Mouse (Mus musculus): ENCODE measurements around the gene Prdm5. TPM values are rescaled to one million over a fixed set of nuclear protein-coding genes. Genes with fewer than 3 reads are reported as not detected.

The Prdm5 gene
- polyA plus RNA-seq, 1 experiment: 2.3 TPM

DNA sequence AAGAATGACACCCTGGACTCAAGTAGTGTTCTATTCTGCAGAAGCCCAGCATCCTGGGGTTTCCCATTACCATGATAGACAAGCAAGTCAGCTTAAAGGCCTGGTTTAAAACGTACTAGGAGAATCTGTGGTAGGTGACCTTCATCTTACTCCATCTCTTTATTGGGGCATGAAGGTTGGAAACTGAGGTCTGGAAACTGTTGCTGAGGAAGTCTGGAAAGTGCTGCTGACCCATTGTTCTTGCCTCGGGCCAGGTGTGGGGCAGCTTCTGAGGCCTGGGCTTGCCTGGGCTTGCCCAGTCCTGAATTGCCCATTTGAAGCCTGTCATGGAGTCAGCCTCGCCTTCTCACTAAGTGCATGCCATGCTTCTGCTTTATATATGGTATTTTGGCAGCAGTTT is 17.8 kb downstream of the Prdm5 start:
- TF ChIP-seq CTCF (IDR thresholded peaks at IDR 0.05; ENCODE audit: control insufficient read depth, insufficient read depth, low read length) (no peak), POLR2A (IDR thresholded peaks at IDR 0.05; ENCODE audit: borderline replicate concordance, control insufficient read depth, low read depth, low read length) (no peak)
- WGBS: 75% methylated on average over 3 of the region's 3 CpGs
- Histone ChIP-seq H3K27ac (ENCODE audit: control insufficient read depth, insufficient read depth, low read depth, low read length, poor library complexity) (no peak overlapping the region), H3K4me1 (ENCODE audit: control insufficient read depth, insufficient read depth, low read length) (no peaks in the 10 kb centered on the region), H3K4me3 (replicated peaks; ENCODE audit: control insufficient read depth, low read depth, low read length) (no peak overlapping the region)

DNA sequence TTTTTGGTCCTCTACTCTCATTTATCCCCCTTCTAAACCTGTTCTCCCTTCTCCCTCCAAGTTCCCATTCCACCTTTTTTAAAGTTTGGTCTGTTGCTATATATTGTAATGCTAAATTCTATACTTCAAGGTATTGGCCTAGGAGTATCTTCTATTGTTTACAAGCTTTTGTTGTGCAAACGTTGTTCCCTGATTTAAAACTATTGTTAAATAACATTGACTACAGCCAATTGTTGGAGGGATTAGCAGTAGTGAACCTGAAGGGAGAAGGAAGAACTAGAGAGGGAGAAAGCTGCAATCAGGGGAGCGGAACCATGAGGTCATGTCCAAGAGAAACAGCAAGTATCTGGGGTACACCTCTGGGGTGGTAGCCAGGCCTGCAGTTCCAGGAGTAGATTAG is 18.5 kb downstream of the Prdm5 start:
- TF ChIP-seq CTCF (IDR thresholded peaks at IDR 0.05; ENCODE audit: control insufficient read depth, insufficient read depth, low read length): no peak
- no peak for TF ChIP-seq POLR2A (IDR thresholded peaks at IDR 0.05; ENCODE audit: borderline replicate concordance, control insufficient read depth, low read depth, low read length)
- Histone ChIP-seq H3K4me1 (ENCODE audit: control insufficient read depth, insufficient read depth, low read length) (no peaks in the 10 kb centered on the region), H3K27ac (ENCODE audit: control insufficient read depth, insufficient read depth, low read depth, low read length, poor library complexity) (no peak overlapping the region), H3K4me3 (replicated peaks; ENCODE audit: control insufficient read depth, low read depth, low read length) (no peak overlapping the region)
- 73% methylated on average over 2 of the region's 2 CpGs for WGBS

DNA sequence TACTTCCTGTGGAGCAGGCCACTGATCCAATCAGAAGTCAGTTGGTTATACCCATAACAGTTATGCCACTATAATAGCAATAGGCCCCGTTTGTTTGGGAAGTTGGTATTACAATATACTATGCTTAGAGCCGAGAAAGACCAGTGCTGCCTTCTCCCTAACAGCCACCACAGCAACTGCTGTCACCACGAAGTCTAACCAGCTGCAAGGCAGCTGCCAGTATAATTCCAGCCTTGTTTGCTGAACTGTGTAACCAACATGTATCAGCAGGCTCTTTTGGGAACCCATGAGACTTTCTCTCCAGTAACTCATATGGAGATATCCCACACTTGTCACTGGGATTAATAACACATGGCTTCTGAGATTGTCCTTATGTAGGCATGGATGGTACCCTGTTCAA is 19.6 kb downstream of the Prdm5 start:
- 64% methylated on average over 3 of the region's 3 CpGs for WGBS
- TF ChIP-seq POLR2A (IDR thresholded peaks at IDR 0.05; ENCODE audit: borderline replicate concordance, control insufficient read depth, low read depth, low read length) (no peak), CTCF (IDR thresholded peaks at IDR 0.05; ENCODE audit: control insufficient read depth, insufficient read depth, low read length) (no peak)
- H3K4me3 ChIP-seq (replicated peaks; ENCODE audit: control insufficient read depth, low read depth, low read length): no peak overlapping the region
- H3K27ac ChIP-seq (ENCODE audit: control insufficient read depth, insufficient read depth, low read depth, low read length, poor library complexity): no peak overlapping the region
- H3K4me1 ChIP-seq (ENCODE audit: control insufficient read depth, insufficient read depth, low read length): no peaks in the 10 kb centered on the region

DNA sequence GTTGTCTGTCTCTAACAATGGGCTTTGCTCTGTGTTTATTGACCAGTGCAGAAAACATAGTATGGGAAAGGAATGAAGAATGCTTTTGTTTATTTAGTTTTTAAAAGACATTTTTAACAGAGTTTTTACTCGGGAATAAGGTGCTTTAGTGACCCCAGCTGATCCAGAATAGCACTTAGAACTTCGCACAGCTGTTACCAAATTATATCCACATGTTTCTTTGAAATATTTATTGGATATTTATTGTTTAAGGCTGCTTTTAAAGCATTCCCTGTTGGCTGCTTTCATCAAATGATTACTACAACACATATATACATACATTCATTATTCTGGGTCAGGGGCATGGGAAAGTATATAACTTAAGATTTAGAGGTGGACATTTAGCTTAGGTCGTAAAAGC is 32.9 kb downstream of the Prdm5 start:
- TF ChIP-seq CTCF (IDR thresholded peaks at IDR 0.05; ENCODE audit: control insufficient read depth, insufficient read depth, low read length) (no peak), POLR2A (IDR thresholded peaks at IDR 0.05; ENCODE audit: borderline replicate concordance, control insufficient read depth, low read depth, low read length) (no peak)
- H3K27ac ChIP-seq (ENCODE audit: control insufficient read depth, insufficient read depth, low read depth, low read length, poor library complexity): no peak overlapping the region
- H3K4me1 ChIP-seq (ENCODE audit: control insufficient read depth, insufficient read depth, low read length): no peaks in the 10 kb centered on the region
- H3K4me3 ChIP-seq (replicated peaks; ENCODE audit: control insufficient read depth, low read depth, low read length): no peak overlapping the region
- 72% methylated on average over 3 of the region's 3 CpGs for WGBS

DNA sequence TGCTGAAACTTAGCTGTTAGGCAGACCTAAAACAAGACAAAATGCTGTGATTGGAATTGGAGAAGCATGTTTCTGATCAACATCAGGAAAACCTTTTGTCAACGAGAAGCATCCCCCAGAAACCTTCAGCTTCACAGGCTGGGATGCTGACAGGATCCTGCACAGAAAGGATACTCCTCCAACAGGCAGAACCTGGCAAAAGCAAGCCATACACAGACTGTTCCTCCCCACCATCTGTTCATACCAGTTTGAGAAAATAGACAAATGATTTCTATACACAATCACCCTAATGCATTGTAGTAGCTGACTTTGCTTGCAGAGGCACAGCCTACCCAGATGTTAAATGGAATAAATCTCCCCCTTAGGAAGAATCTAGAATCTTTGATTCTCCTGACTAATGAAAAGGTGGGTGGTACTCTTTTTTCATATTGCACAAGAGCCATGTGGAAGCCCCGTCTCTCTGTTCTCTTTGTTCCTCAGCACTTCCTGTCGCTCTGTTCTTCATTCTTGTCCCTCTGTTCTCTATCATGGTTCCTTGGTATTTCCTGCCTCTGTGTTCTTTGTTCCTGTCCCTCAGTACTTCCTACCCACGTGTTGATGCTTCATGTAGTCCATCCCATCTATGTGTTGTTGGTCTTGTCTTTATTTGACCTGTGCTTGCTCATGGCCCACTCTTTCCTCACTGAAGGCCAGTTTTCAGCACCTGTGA is 39.4 kb downstream of the Prdm5 start:
- no peak overlapping the region for H3K4me3 ChIP-seq (replicated peaks; ENCODE audit: control insufficient read depth, low read depth, low read length)
- 40% methylated on average over 4 of the region's 4 CpGs for WGBS
- no peaks in the 10 kb centered on the region for H3K4me1 ChIP-seq (ENCODE audit: control insufficient read depth, insufficient read depth, low read length)
- TF ChIP-seq CTCF (IDR thresholded peaks at IDR 0.05; ENCODE audit: control insufficient read depth, insufficient read depth, low read length): no peak
- TF ChIP-seq POLR2A (IDR thresholded peaks at IDR 0.05; ENCODE audit: borderline replicate concordance, control insufficient read depth, low read depth, low read length): no peak
- H3K27ac ChIP-seq (ENCODE audit: control insufficient read depth, insufficient read depth, low read depth, low read length, poor library complexity): no peak overlapping the region

DNA sequence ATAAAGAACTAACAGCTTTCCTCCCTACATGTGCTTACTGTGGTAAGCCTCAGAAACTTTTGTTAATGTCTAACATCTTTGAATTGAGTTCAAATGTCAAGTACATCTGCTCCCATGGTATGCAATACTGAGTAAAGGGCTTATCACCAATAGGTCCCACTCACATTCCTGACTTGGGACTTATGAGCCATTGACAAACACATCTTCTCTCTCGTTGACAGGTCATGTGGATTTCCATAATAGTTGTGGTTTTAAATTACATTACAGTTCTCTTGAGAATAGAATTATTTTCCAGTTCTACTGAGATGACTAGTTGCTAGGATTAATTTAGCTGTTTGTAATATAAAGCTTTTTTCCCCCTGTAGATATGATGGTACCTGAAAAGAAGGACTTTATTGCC is 49.9 kb downstream of the Prdm5 start:
- 68% methylated on average over 1 of the region's 1 CpGs for WGBS
- TF ChIP-seq CTCF (IDR thresholded peaks at IDR 0.05; ENCODE audit: control insufficient read depth, insufficient read depth, low read length) (no peak), POLR2A (IDR thresholded peaks at IDR 0.05; ENCODE audit: borderline replicate concordance, control insufficient read depth, low read depth, low read length) (no peak)
- Histone ChIP-seq H3K4me1 (ENCODE audit: control insufficient read depth, insufficient read depth, low read length) (no peaks in the 10 kb centered on the region), H3K27ac (ENCODE audit: control insufficient read depth, insufficient read depth, low read depth, low read length, poor library complexity) (no peak overlapping the region), H3K4me3 (replicated peaks; ENCODE audit: control insufficient read depth, low read depth, low read length) (no peak overlapping the region)

DNA sequence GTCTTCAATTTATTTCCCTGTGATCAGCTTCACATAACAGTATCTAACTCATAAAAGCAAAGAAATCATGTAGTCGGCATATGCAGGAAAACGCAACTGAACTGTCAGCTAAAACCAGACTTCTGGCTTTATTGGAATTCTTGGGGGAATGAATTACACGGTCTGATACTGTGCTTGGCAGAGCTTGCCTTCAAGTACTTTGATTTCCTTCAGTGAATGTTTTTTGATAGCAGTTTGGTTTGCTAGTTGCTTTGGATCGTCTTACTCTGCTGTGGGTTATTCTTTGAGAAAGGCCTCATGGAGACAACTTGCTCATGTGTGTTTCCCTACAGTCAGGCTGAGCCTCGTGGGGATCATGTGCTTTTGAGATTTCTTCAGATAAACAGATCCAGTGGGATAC is 52.7 kb downstream of the Prdm5 start:
- no peak for TF ChIP-seq POLR2A (IDR thresholded peaks at IDR 0.05; ENCODE audit: borderline replicate concordance, control insufficient read depth, low read depth, low read length)
- TF ChIP-seq CTCF (IDR thresholded peaks at IDR 0.05; ENCODE audit: control insufficient read depth, insufficient read depth, low read length): no peak
- no peak overlapping the region for H3K27ac ChIP-seq (ENCODE audit: control insufficient read depth, insufficient read depth, low read depth, low read length, poor library complexity)
- H3K4me1 ChIP-seq (ENCODE audit: control insufficient read depth, insufficient read depth, low read length): no peaks in the 10 kb centered on the region
- no peak overlapping the region for H3K4me3 ChIP-seq (replicated peaks; ENCODE audit: control insufficient read depth, low read depth, low read length)
- 77% methylated on average over 5 of the region's 5 CpGs for WGBS

DNA sequence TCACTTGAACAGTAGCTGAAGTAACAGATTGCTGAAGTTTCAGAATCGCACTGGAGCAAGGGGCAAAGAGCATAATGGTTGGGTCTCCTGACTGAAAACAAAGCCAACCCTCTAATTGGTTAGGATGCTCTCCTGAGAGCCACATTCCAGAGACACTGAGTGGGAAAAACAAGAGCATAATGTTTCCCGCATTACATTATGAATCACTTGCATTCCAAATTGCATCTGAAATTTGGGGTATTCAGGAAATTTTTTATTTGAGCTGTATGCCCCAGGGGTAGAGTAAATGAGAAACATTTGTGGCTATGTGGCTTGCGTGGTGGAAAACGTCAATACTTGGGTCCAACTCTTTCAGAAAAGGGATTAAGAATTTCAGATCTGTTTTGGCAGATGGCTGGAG is 55.2 kb downstream of the Prdm5 start:
- Histone ChIP-seq H3K27ac (ENCODE audit: control insufficient read depth, insufficient read depth, low read depth, low read length, poor library complexity) (no peak overlapping the region), H3K4me3 (replicated peaks; ENCODE audit: control insufficient read depth, low read depth, low read length) (no peak overlapping the region), H3K4me1 (ENCODE audit: control insufficient read depth, insufficient read depth, low read length) (no peaks in the 10 kb centered on the region)
- TF ChIP-seq CTCF (IDR thresholded peaks at IDR 0.05; ENCODE audit: control insufficient read depth, insufficient read depth, low read length): no peak
- TF ChIP-seq POLR2A (IDR thresholded peaks at IDR 0.05; ENCODE audit: borderline replicate concordance, control insufficient read depth, low read depth, low read length): no peak
- WGBS: 83% methylated on average over 4 of the region's 4 CpGs

DNA sequence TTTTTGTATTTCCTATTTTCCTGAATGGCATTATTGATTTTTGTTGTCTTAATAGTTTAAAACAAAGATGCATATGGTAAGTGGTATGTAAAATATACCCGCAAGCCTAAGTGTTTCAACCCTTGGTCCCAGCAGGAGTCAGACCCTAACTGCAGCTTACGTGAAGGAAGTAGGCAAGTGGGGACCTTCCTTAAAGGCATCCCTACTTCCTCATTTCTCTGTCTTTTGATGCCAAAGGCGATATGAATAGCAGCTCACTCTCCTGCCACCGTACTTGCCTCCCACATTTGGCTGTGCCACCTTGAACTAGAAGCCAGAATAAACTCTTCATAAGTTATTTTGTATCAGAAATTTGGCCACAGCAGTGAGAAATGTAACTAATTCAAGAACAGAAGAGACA is 63.8 kb downstream of the Prdm5 start:
- WGBS: 27% methylated on average over 4 of the region's 4 CpGs
- Histone ChIP-seq H3K4me1 (ENCODE audit: control insufficient read depth, insufficient read depth, low read length) (no peaks in the 10 kb centered on the region), H3K4me3 (replicated peaks; ENCODE audit: control insufficient read depth, low read depth, low read length) (no peak overlapping the region), H3K27ac (ENCODE audit: control insufficient read depth, insufficient read depth, low read depth, low read length, poor library complexity) (no peak overlapping the region)
- TF ChIP-seq POLR2A (IDR thresholded peaks at IDR 0.05; ENCODE audit: borderline replicate concordance, control insufficient read depth, low read depth, low read length) (no peak), CTCF (IDR thresholded peaks at IDR 0.05; ENCODE audit: control insufficient read depth, insufficient read depth, low read length) (no peak)

Data from bone marrow, adult 2 months (tissue).